Mouse (Mus musculus): Measurements from ENCODE around the gene Setdb1. TPM values are rescaled to one million over a fixed set of nuclear protein-coding genes. Genes with fewer than 3 reads are reported as not detected.

Gene Setdb1
- polyA plus RNA-seq, 1 experiment from 2014 or later, result 35.2 TPM

DNA sequence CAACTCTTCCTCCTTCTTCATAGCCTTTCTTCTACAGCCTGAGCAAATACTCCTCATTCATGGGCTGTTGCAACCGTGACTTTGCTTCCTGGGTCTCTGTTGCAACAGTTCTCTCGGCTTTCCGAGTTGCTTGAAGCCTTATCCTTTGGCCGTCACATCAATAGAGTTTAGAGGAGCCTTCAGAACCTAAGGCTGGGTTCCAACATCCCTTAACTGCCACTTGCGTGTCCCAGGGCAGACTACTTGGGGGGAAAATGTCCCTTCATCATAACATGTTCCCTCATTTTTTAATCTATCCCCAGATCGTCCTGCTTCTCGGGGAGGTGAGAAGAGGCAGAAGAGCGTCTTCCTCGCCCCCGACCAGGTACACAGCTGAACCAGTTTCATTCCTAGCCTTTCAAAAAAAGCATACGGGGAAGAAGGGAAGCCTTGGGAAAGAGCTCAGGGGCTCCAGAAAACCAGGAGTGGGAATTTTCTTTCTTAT is 74.6 kb downstream of the Setdb1 start:
- Histone ChIP-seq H3K27ac (ENCODE audit: low read length) (peak overlapping the region; percentile 99), H3K4me3 (replicated peaks; ENCODE audit: low read length) (peak overlapping the region; percentile 83), H3K36me3 (ENCODE audit: control insufficient read depth, insufficient read depth, low read length) (no peaks in the 10 kb centered on the region), H3K4me1 (ENCODE audit: control insufficient read depth, insufficient read depth, low read length) (peaks cover 20% of the 10 kb centered on the region), H3K9me3 (replicated peaks; ENCODE audit: control insufficient read depth, low read length) (no peaks in the 10 kb centered on the region), H3K27me3 (ENCODE audit: control insufficient read depth, insufficient read depth, low read length) (no peaks in the 10 kb centered on the region), H3K9ac (ENCODE audit: low read length) (peak overlapping the region; percentile 89), H3K4me2 (ENCODE audit: low read depth, low read length) (peak overlapping the region; percentile 95)
- 0 out of 2 replicates have a peak, but pooled peaks have one; percentile 0 for ATAC-seq (ENCODE audit: insufficient read depth, low FRiP score)
- under 1% methylated on average over 11 of the region's 11 CpGs for WGBS

DNA sequence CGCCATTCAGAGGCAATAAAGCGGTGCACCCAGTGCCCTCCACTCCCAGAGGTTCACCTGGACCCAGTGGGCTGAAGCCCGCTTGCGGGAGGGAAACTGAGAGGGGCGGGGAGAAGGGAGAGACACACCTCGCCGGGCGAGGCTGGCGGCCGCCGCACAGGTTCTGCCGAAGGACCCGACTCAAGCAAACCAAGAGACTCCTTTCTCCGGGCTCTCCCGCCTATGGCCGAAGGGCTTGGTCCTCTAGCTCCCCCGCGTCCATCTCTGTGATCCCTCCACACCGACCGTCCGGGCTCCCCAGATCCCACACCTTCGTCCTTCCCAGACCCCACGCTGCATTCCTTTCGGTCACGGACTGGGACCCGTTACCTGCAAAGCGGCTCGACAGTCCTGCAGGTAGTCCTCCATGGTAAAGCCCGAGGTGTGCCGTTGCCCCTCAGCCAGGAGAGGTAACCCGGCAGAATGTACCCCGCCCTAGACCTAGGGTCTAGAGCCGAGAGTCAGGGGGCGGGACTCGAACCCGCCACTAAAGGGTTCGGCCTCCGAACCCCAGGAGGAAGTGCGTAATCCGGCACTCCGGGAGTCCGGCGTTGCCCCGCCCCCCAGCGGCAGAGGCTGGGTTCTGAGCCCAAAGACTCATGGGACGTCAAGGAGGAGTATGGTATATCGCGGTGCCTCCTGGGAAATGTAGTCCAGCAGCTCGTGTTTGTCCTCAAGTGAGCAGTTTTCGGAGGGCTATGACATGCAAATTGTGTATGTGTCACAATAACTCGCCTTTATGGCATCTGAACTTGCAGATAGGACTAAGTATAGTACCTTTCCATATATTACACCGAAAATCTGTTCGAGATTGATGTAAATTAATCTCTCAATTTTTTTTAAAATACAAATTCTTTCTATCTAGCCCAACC is 75.5 kb downstream of the Setdb1 start, which contains the start of the genes Mindy1 and Prune1:
Mindy1 (plus strand) TSS at position 130 of the 911 bp plus-strand sequence.
Prune1 (minus strand) TSS at position 861 of the 911 bp plus-strand sequence.
- no peaks in the 10 kb centered on the region for H3K9me3 ChIP-seq (replicated peaks; ENCODE audit: control insufficient read depth, low read length)
- H3K27ac ChIP-seq (ENCODE audit: low read length), result peak within 1 kb of the TSS; percentile 99
- H3K9ac ChIP-seq (ENCODE audit: low read length), result peak within 1 kb of the TSS; percentile 90
- WGBS, result under 1% methylated on average over 53 of the region's 53 CpGs
- H3K36me3 ChIP-seq (ENCODE audit: control insufficient read depth, insufficient read depth, low read length), result no peaks in the 10 kb centered on the region
- peak within 1 kb of the TSS; percentile 95 for H3K4me2 ChIP-seq (ENCODE audit: low read depth, low read length)
- H3K27me3 ChIP-seq (ENCODE audit: control insufficient read depth, insufficient read depth, low read length), result no peaks in the 10 kb centered on the region
- peak; percentile 91 for ATAC-seq (ENCODE audit: insufficient read depth, low FRiP score)
- H3K4me3 ChIP-seq (replicated peaks; ENCODE audit: low read length), result peak within 1 kb of the TSS; percentile 83
- H3K4me1 ChIP-seq (ENCODE audit: control insufficient read depth, insufficient read depth, low read length), result peaks cover 24% of the 10 kb centered on the region

DNA sequence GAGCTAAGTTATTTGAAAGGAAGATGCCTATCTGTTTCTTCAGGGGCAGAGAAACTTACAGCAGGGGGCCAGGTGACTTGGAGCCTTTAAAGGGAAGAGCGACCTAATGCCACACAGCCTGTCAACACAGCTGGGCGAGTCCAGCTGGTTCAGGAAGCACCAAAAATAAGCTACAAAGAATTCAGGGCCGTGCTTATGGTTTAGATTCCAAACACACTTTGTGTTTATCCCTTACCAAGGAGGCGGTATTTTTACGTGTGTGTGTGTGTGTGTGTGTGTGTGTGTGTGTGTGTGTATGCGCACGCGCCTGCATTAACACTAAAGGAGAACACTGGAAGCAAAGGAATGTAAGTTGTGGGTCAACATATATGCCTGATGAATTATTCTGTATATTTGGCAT is 76.3 kb downstream of the Setdb1 start:
- peaks cover 24% of the 10 kb centered on the region for H3K4me1 ChIP-seq (ENCODE audit: control insufficient read depth, insufficient read depth, low read length)
- 6% methylated on average over 8 of the region's 8 CpGs for WGBS
- H3K9me3 ChIP-seq (replicated peaks; ENCODE audit: control insufficient read depth, low read length), result no peaks in the 10 kb centered on the region

DNA sequence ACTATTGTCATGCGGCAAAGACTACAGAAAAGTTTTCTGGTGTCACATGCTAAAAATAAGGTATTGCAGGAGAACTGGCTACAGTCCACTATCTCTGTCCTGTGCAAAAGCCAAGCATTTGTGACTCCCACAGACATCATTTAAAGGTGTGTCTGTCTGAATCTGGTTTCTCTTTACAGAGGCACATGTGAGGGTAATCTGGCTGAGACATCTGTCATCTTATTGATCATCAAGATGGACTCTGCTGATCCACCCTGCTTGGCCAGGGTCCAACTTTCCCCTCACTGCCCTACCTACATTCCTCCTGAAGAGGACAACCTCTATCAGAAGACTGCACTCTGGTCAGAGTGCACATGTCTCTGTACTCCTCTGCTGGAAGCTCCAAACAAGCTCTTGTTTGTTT is 79.9 kb downstream of the Setdb1 start:
- Histone ChIP-seq H3K27ac (ENCODE audit: low read length) (0 out of 2 replicates have a peak overlapping the region, but pooled peaks have one; percentile 10), H3K36me3 (ENCODE audit: control insufficient read depth, insufficient read depth, low read length) (no peaks in the 10 kb centered on the region), H3K9me3 (replicated peaks; ENCODE audit: control insufficient read depth, low read length) (no peaks in the 10 kb centered on the region), H3K9ac (ENCODE audit: low read length) (no peak overlapping the region), H3K4me3 (replicated peaks; ENCODE audit: low read length) (no peak overlapping the region), H3K4me2 (ENCODE audit: low read depth, low read length) (no peak overlapping the region), H3K27me3 (ENCODE audit: control insufficient read depth, insufficient read depth, low read length) (no peaks in the 10 kb centered on the region), H3K4me1 (ENCODE audit: control insufficient read depth, insufficient read depth, low read length) (peaks cover 10% of the 10 kb centered on the region)
- ATAC-seq (ENCODE audit: insufficient read depth, low FRiP score), result no peak
- WGBS, result 84% methylated on average over 1 of the region's 1 CpGs

More for the DNA sequence above, 76.3 kb downstream of the Setdb1 start:
- ATAC-seq (ENCODE audit: insufficient read depth, low FRiP score), result no peak
- Histone ChIP-seq H3K4me2 (ENCODE audit: low read depth, low read length) (peak overlapping the region; percentile 95), H3K9ac (ENCODE audit: low read length) (peak overlapping the region; percentile 90), H3K36me3 (ENCODE audit: control insufficient read depth, insufficient read depth, low read length) (no peaks in the 10 kb centered on the region), H3K27ac (ENCODE audit: low read length) (peak overlapping the region; percentile 94), H3K4me3 (replicated peaks; ENCODE audit: low read length) (peak overlapping the region; percentile 83), H3K27me3 (ENCODE audit: control insufficient read depth, insufficient read depth, low read length) (no peaks in the 10 kb centered on the region)

DNA sequence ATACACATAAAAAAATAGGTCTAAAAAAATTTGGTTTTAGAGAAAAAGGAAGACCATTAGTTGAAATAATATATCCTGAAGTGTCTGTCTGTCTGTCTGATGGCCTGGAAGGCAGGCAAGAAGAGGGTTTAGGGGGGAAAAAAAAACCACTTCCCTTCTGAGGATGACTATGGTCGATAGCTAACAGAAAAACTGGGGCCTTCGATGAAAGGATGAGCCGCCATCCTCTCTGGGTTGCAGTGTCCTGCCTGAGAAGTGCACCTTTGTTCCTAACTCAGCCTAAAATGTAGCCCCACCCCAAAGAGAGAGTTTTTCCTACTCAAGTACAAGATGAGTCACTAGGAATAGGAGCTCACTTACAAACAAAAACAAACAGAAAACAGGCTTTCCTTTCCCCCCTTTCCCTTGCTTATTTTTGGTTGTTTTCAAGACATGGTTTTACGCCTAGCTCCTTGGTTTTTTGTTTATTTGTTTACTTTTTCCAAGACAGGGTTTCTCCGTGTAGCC is 80.5 kb downstream of the Setdb1 start:
- 68% methylated on average over 5 of the region's 5 CpGs for WGBS
- Histone ChIP-seq H3K4me3 (replicated peaks; ENCODE audit: low read length) (no peak overlapping the region), H3K36me3 (ENCODE audit: control insufficient read depth, insufficient read depth, low read length) (no peaks in the 10 kb centered on the region), H3K4me1 (ENCODE audit: control insufficient read depth, insufficient read depth, low read length) (peaks cover 10% of the 10 kb centered on the region), H3K4me2 (ENCODE audit: low read depth, low read length) (no peak overlapping the region), H3K9ac (ENCODE audit: low read length) (no peak overlapping the region), H3K27me3 (ENCODE audit: control insufficient read depth, insufficient read depth, low read length) (no peaks in the 10 kb centered on the region), H3K9me3 (replicated peaks; ENCODE audit: control insufficient read depth, low read length) (no peaks in the 10 kb centered on the region), H3K27ac (ENCODE audit: low read length) (no peak overlapping the region)
- ATAC-seq (ENCODE audit: insufficient read depth, low FRiP score), result no peak

DNA sequence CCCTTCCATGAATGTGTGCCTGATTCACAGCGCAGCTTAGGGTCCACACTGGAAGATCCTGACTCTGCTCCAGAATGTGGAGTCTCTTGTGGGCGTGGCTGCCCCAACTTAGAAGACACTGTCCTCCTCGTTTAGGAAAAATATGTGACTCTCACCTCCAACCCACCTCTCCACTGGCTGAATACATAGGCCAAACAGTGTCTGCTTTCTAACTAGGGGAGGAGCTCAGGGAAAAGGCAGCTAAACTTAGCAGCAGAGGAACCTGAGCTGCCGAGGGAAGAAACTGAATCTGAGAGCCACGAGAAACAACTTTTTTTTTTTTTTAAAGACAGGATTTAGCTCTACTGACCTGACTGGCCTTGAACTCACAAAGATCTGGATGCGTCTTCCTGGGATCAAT is 81.8 kb downstream of the Setdb1 start:
- 66% methylated on average over 6 of the region's 6 CpGs for WGBS
- no peak overlapping the region for H3K4me2 ChIP-seq (ENCODE audit: low read depth, low read length)
- H3K9me3 ChIP-seq (replicated peaks; ENCODE audit: control insufficient read depth, low read length), result no peaks in the 10 kb centered on the region
- no peaks in the 10 kb centered on the region for H3K36me3 ChIP-seq (ENCODE audit: control insufficient read depth, insufficient read depth, low read length)
- no peak overlapping the region for H3K4me3 ChIP-seq (replicated peaks; ENCODE audit: low read length)
- H3K27me3 ChIP-seq (ENCODE audit: control insufficient read depth, insufficient read depth, low read length), result no peaks in the 10 kb centered on the region
- H3K9ac ChIP-seq (ENCODE audit: low read length), result no peak overlapping the region
- ATAC-seq (ENCODE audit: insufficient read depth, low FRiP score), result no peak
- peaks cover 6% of the 10 kb centered on the region; the same call in 1 of the 2 replicates for H3K4me1 ChIP-seq (ENCODE audit: control insufficient read depth, insufficient read depth, low read length)
- no peak overlapping the region for H3K27ac ChIP-seq (ENCODE audit: low read length)

DNA sequence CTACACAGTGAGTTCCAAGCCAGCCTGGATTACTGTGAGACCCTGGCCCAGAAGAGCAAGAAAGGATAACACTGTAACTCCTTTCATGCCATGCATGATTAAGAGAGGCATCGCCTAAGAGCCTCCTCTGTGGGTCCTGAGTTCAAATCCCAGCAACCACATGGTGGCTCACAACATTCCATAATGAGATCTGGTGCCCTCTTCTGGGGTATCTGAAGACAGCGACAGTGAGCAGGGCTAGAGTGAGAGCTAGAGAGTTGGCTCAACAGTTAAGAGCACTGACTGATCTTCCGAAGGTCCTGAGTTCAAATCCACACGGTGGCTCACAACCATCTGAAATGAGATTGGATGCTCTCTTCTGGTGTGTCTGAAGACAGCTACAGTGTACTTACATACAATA is 82.5 kb downstream of the Setdb1 start:
- Histone ChIP-seq H3K27me3 (ENCODE audit: control insufficient read depth, insufficient read depth, low read length) (no peaks in the 10 kb centered on the region), H3K4me2 (ENCODE audit: low read depth, low read length) (no peak overlapping the region), H3K27ac (ENCODE audit: low read length) (no peak overlapping the region), H3K4me1 (ENCODE audit: control insufficient read depth, insufficient read depth, low read length) (peaks cover 6% of the 10 kb centered on the region; the same call in 1 of the 2 replicates), H3K9me3 (replicated peaks; ENCODE audit: control insufficient read depth, low read length) (no peaks in the 10 kb centered on the region), H3K9ac (ENCODE audit: low read length) (no peak overlapping the region), H3K36me3 (ENCODE audit: control insufficient read depth, insufficient read depth, low read length) (no peaks in the 10 kb centered on the region), H3K4me3 (replicated peaks; ENCODE audit: low read length) (no peak overlapping the region)
- ATAC-seq (ENCODE audit: insufficient read depth, low FRiP score), result no peak
- WGBS, result 94% methylated on average over 4 of the region's 4 CpGs

Measured in stomach, embryonic 16.5 days (tissue).